Mouse (Mus musculus) midbrain, embryonic 11.5 days (tissue): Measurements from ENCODE around the gene Trabd2b. TPM values are rescaled to one million over a fixed set of nuclear protein-coding genes. Genes with fewer than 3 reads are reported as not detected.

Experiments
- ATAC-seq: fragments of 200-750 bp; cut with Nextera tagmentation; 2 replicates; pipeline ENCODE4 v1.8.0; 2017; ENCODE audit warnings: moderate TSS enrichment, moderate library complexity; ENCODE audit not compliant: low FRiP score
- DNase-seq: peaks from one replicate; pipeline ENCODE4 v3.0.0; 2015; ENCODE audit warnings: low spot score; ENCODE audit errors: missing footprints
- H3K27ac ChIP-seq: fragments of 300-500 bp; sonication (generic); 2 replicates; pipeline ENCODE4 v1.5.1; 2014; ENCODE audit warnings: low read depth, low read length
- H3K27me3 ChIP-seq: fragments of 300-500 bp; sonication (generic); 2 replicates; pipeline ENCODE4 v1.6.1; 2014; ENCODE audit warnings: mild to moderate bottlenecking, low read length, moderate library complexity, mixed read lengths; ENCODE audit not compliant: control insufficient read depth, insufficient read depth
- H3K36me3 ChIP-seq: fragments of 300-500 bp; sonication (generic); 2 replicates; pipeline ENCODE4 v1.6.1; 2014; ENCODE audit warnings: mild to moderate bottlenecking, low read length, moderate library complexity, mixed read lengths; ENCODE audit not compliant: control insufficient read depth, insufficient read depth
- H3K4me1 ChIP-seq: fragments of 300-500 bp; sonication (generic); 2 replicates; pipeline ENCODE4 v1.6.1; 2014; ENCODE audit warnings: low read length; ENCODE audit not compliant: control insufficient read depth, insufficient read depth
- H3K4me2 ChIP-seq: fragments of 300-500 bp; sonication (generic); 2 replicates; pipeline ENCODE4 v1.6.1; 2014; ENCODE audit warnings: mild to moderate bottlenecking, moderate library complexity
- H3K4me3 ChIP-seq: fragments of 300-500 bp; sonication (generic); 2 replicates; pipeline ENCODE4 v1.5.1; 2014; ENCODE audit warnings: low read depth, low read length
- H3K9ac ChIP-seq: fragments of 300-500 bp; sonication (generic); 2 replicates; pipeline ENCODE4 v1.6.1; 2014; ENCODE audit warnings: low read length
- H3K9me3 ChIP-seq: fragments of 300-500 bp; sonication (generic); 2 replicates; pipeline ENCODE4 v1.6.1; 2016; ENCODE audit warnings: low read length; ENCODE audit not compliant: control insufficient read depth
- WGBS: fragments of 180-500 bp; shearing (Covaris S2); extraction: QIAGEN DNeasy Blood & Tissue Kit; methylation state at CpG from one replicate; pipeline ENCODE4 v1.1.7; 2014; 5-methylcytosine and 5-hydroxymethylcytosine counted together
- polyA plus RNA-seq: library from polyadenylated mRNA; unstranded; fragments of >200 nt; fragmentation: Nextera tagmentation; extraction: Ambion mirVana; gene quantifications from 2 replicates; pipeline ENCODE4 v1.2.1, GENCODE M21; 2014

Trabd2b gene
- polyA plus RNA-seq, 1 experiment from 2014 or later = 2.2 TPM

GRCm38 (mm10) chr4:114599121-114599520, 192.6 kb downstream of the Trabd2b start:
- H3K4me3 ChIP-seq = no peak overlapping the region
- H3K9ac ChIP-seq = no peak overlapping the region
- peaks cover 8% of the 10 kb centered on the region for H3K4me1 ChIP-seq
- H3K27ac ChIP-seq = no peak overlapping the region
- ATAC-seq = 0 out of 2 replicates have a peak, but pooled peaks have one; percentile 28
- no peaks in the 10 kb centered on the region for H3K9me3 ChIP-seq
- no peak for DNase-seq
- H3K36me3 ChIP-seq = no peaks in the 10 kb centered on the region
- no peaks in the 10 kb centered on the region for H3K27me3 ChIP-seq
- H3K4me2 ChIP-seq = no peak overlapping the region

- Histone ChIP-seq H3K36me3 (no peaks in the 10 kb centered on the region), H3K4me1 (peaks cover 8% of the 10 kb centered on the region), H3K9ac (no peak overlapping the region), H3K27me3 (no peaks in the 10 kb centered on the region), H3K9me3 (no peaks in the 10 kb centered on the region), H3K27ac (no peak overlapping the region), H3K4me2 (no peak overlapping the region), H3K4me3 (no peak overlapping the region)
- DNase-seq = no peak
- peak; percentile 36; the same call in 1 of the 2 replicates for ATAC-seq
- 28% methylated on average over 8 of the region's 8 CpGs for WGBS
Measured at GRCm38 (mm10) chr4:114601201-114602009, 194.9 kb downstream of the Trabd2b start.

- H3K9ac ChIP-seq = no peak overlapping the region
Measured at GRCm38 (mm10) chr4:114605670-114606069, 199.1 kb downstream of the Trabd2b start.

GRCm38 (mm10) chr4:114607873-114608272, 201.3 kb downstream of the Trabd2b start:
- Histone ChIP-seq H3K9me3 (no peaks in the 10 kb centered on the region), H3K27ac (no peak overlapping the region), H3K27me3 (no peaks in the 10 kb centered on the region), H3K4me1 (no peaks in the 10 kb centered on the region), H3K4me2 (no peak overlapping the region), H3K9ac (no peak overlapping the region), H3K4me3 (no peak overlapping the region), H3K36me3 (no peaks in the 10 kb centered on the region; the same call in 1 of the 2 replicates)
- DNase-seq = no peak
- ATAC-seq = no peak
- 83% methylated on average over 2 of the region's 2 CpGs for WGBS

More at GRCm38 (mm10) chr4:114605670-114606069, 199.1 kb downstream of the Trabd2b start:
- H3K36me3 ChIP-seq = no peaks in the 10 kb centered on the region; the same call in 1 of the 2 replicates
- peaks cover 8% of the 10 kb centered on the region for H3K4me1 ChIP-seq
- no peak overlapping the region for H3K4me3 ChIP-seq
- no peaks in the 10 kb centered on the region for H3K9me3 ChIP-seq
- WGBS = 82% methylated on average over 3 of the region's 3 CpGs
- H3K4me2 ChIP-seq = no peak overlapping the region
- no peak overlapping the region for H3K27ac ChIP-seq
- no peaks in the 10 kb centered on the region for H3K27me3 ChIP-seq
- DNase-seq (no peak), ATAC-seq (no peak)

- no peaks in the 10 kb centered on the region for H3K27me3 ChIP-seq
- H3K36me3 ChIP-seq = no peaks in the 10 kb centered on the region; the same call in 1 of the 2 replicates
- ATAC-seq (no peak; the same call in 1 of the 2 replicates), DNase-seq (no peak)
- H3K4me2 ChIP-seq = no peak overlapping the region
- H3K4me1 ChIP-seq = no peaks in the 10 kb centered on the region
- no peak overlapping the region for H3K27ac ChIP-seq
- no peak overlapping the region for H3K4me3 ChIP-seq
- no peak overlapping the region for H3K9ac ChIP-seq
- no peaks in the 10 kb centered on the region for H3K9me3 ChIP-seq
- 78% methylated on average over 4 of the region's 4 CpGs for WGBS
Measured at GRCm38 (mm10) chr4:114609297-114609696, 202.8 kb downstream of the Trabd2b start.

- H3K36me3 ChIP-seq = no peaks in the 10 kb centered on the region; the same call in 1 of the 2 replicates
- no peak overlapping the region for H3K27ac ChIP-seq
- H3K27me3 ChIP-seq = no peaks in the 10 kb centered on the region
- H3K9ac ChIP-seq = no peak overlapping the region
- DNase-seq (no peak), ATAC-seq (no peak)
- no peaks in the 10 kb centered on the region for H3K4me1 ChIP-seq
- 86% methylated on average over 8 of the region's 8 CpGs for WGBS
- H3K4me3 ChIP-seq = no peak overlapping the region
- no peak overlapping the region for H3K4me2 ChIP-seq
- no peaks in the 10 kb centered on the region for H3K9me3 ChIP-seq
Measured at GRCm38 (mm10) chr4:114611166-114611929, 204.8 kb downstream of the Trabd2b start.

GRCm38 (mm10) chr4:114612032-114612431, 205.5 kb downstream of the Trabd2b start:
- Histone ChIP-seq H3K27me3 (no peaks in the 10 kb centered on the region), H3K4me1 (no peaks in the 10 kb centered on the region), H3K4me2 (no peak overlapping the region), H3K9ac (no peak overlapping the region), H3K9me3 (no peaks in the 10 kb centered on the region), H3K4me3 (no peak overlapping the region), H3K36me3 (no peaks in the 10 kb centered on the region; the same call in 1 of the 2 replicates), H3K27ac (no peak overlapping the region)
- ATAC-seq (no peak), DNase-seq (no peak)
- 91% methylated on average over 5 of the region's 5 CpGs for WGBS

- 96% methylated on average over 4 of the region's 4 CpGs for WGBS
- Histone ChIP-seq H3K9ac (no peak overlapping the region), H3K4me3 (no peak overlapping the region), H3K4me1 (no peaks in the 10 kb centered on the region), H3K27me3 (no peaks in the 10 kb centered on the region), H3K27ac (no peak overlapping the region), H3K36me3 (no peaks in the 10 kb centered on the region; the same call in 1 of the 2 replicates), H3K9me3 (no peaks in the 10 kb centered on the region), H3K4me2 (no peak overlapping the region)
- ATAC-seq = no peak
- DNase-seq = no peak
Measured at GRCm38 (mm10) chr4:114612827-114613226, 206.3 kb downstream of the Trabd2b start.

- Histone ChIP-seq H3K4me3 (no peak overlapping the region), H3K9me3 (no peaks in the 10 kb centered on the region), H3K4me2 (no peak overlapping the region), H3K27me3 (no peaks in the 10 kb centered on the region), H3K27ac (no peak overlapping the region), H3K36me3 (no peaks in the 10 kb centered on the region; the same call in 1 of the 2 replicates), H3K9ac (no peak overlapping the region), H3K4me1 (no peaks in the 10 kb centered on the region)
- DNase-seq = no peak
- WGBS = 63% methylated on average over 1 of the region's 1 CpGs
- ATAC-seq = no peak
Measured at GRCm38 (mm10) chr4:114614086-114614485, 207.6 kb downstream of the Trabd2b start.
